Mouse (Mus musculus): ENCODE data around the gene Kcnq4.

Kcnq4 gene

DNA sequence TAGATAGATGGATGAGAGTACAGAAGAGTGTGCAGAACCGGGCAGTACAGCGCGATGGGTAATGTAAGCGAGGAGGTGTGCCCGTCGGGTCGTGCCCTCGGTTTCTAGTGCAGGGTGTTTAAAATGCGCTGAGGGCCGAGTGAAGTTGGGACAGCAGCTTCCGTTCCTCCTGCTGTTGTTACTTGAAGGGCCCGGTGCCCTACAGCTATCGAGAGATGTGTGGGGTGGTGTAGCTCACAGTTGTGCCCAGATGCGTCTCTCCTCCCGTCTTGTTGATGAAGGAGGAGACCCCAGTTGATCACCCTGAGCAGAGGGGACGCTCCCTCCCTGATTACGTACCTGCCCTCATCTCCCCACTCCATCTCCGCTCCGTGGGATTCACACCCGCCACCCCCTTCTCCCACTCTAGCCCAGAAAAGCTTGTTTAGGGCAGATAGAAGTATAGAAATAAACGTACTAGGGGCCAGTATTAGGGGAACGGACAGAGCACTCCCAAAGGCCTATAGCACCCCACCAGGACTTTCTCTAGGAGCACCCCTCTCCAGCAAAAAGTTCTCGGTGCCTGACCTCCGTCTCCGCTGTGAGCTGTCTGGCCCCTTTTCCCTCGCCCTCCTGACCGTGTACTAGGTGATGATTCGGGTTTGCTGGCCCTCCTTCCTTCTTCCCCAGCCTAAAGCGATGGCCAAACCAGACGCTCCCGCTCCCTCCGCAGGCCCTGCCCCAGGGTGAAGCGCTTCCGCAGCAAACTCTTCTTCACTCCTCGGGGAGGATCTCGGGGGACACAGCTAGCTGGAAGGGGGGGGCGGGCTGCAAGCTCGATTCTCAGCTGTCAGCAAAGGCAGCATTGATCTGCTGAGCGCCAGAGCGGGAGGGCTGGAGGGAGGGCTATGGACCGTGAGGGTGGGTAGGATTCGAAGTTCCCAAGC lies at the start of gene Kcnq4:
Gene Kcnq4, minus strand, starts transcription at position 672 of the 926 bp plus-strand sequence.
- DNase-seq: no peak

DNA sequence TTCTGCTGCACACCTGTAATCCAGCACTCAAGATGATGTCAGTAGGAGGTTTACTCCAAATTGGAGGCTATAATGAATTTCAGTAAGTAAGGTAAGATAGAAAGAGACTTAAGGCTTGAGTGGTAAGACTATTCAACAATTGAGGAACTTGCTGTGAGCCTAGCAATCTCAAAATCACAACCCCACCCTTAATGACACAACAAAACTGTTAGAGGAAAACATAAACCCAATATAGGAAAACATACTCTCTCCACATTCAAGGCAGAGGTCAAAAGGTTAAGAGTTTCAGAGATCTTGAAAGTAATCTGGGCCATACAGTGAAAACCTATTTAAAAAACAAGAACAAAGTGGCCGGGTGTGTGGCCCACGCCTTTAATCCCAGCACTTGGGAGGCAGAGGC lies 48.3 kb upstream of the Kcnq4 start:
- DNase-seq: no peak

DNA sequence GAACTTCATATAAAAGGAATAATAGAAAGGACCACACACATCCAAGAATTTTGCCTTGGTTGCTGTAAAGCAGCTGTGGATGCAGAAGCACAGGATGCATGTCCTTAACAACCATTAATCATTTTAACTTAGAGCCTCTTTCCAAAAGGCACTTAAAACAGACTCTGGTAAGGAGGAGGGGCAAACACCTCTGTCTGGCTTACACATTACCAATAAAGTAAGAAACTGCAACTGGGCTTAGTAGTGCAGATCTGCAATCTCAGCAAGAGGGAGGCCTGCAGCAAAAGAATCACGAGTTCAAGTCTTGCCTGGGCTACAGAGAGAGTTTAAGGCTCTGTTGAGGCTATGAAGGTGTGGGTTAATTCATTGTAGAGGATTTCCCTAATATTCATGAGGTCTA lies 47.2 kb upstream of the Kcnq4 start:
- DNase-seq: no peak

DNA sequence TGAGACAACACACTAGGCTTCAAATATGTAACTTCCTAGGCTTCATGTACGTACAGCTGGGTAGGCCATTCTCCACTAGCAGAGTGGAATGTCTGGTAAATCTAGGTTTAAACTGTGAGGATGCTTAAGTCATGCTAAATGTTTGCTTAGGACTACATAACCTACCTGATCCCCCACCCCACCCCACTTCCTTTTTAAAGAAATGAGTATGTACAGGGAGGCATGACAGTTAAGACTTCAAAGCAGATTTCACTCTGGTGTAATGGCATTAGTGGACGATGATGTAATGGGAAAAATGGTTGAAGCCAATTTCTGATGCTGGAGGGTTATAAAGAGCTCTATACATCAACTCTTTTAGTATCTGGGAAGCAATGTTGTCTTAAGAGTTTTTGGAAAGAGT lies 44.5 kb upstream of the Kcnq4 start:
- no peak for DNase-seq

DNA sequence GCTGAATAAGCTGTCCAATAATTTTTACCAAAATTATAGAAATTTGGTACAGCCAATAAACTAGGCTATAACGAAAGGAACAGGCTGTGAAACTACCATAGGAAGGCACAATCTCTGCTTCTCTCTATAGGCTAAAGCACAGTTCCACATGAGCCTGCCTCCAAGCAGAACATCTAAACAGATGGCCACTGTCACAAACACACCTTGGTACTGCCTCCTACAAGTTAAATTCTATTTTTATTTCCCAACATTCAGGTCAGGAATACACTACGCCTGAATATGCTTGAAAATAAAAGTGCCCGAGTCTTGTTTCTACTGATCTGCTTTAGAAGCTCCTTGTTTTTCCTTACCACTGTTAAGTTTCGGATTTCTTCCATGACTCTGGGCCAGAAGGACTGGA lies 41.6 kb upstream of the Kcnq4 start:
- peak; percentile 49 for DNase-seq

DNA sequence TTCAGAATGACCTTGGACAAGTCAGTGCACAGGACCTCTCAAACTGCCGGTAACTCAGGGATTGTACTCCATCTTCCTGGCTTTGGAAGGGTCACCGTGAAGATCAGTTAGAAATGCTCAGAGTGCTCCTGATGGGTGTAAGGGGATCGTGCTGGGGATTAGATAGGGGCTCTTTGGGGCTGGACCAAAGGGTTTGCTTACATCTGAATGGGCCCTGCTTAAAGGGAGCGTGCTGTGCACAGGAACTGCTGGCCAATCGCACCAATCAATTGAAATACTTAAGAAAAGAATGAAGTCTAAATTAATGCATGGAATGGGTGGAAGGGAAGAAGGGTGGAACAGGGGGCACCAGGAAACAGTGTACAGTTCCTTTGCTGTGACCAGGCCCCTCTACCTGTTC lies 7.4 kb upstream of the Kcnq4 start:
- DNase-seq: no peak

DNA sequence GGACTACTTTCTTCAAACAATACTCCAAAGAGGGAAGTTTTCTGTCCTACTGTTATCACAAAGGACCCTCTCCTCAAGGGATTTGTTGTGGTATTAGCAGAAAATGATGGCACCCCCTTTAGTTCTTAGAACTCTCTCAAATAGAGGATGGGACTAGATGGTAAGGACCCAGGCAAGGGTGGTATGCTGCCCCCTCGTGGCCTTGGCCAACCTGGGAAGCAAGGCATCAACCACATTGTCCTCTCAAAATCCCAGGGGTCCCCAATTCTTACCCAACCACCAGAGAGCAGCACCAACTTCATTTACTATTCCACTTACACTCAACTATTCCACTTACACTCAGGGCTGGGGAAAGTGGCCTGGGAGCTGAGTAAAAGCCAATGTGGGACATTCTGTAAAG lies 6.9 kb upstream of the Kcnq4 start:
- DNase-seq: peak; percentile 55

DNA sequence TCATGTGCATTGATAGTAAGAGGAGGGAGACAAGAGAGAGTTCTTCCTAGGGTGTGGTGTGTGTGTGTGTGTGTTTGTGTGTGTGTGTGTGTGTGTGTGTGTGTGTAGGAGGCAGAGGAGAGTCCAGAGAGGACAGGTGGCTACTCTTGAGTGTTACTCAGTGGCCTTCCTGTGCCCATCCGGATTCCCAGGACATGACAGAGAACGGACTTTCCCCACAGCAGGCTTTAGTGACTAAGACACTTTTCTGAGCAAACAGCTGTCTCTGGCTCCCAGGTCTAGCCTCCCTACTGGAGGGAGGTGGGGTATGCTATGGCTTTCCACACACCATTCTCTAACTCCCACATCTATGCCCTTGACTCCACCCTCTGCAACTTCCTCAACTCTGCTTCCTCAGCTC lies 1.2 kb upstream of the Kcnq4 start:
- DNase-seq: no peak

DNA sequence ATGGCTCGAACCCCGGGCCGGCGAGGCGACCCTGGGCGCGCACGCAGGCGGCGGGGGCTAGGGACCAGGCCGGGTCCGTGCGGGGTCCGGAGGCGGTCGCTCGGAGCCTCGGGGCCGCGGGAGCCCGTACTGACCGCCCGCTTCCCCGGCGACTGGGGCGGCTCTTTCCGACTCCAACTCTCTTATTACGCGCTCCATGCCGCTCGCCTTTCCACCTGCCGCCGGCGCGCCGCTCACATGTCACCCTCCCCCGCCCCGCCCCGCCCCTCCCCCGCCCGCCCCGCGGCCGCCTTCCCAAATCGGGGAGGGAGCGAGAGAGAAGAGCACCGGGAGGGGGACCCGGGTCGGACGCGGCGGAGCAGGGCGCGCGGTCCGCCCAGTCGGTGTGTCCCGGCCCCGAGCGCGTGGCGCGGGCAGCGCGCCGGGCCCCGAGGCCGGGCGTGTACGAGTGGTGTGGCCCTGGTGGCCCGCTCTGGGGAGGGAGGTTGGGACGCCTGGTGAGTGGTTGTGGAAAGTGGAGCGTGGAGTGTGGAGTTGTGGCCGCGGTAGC lies 1.1 kb downstream of the Kcnq4 start:
- DNase-seq: no peak

DNA sequence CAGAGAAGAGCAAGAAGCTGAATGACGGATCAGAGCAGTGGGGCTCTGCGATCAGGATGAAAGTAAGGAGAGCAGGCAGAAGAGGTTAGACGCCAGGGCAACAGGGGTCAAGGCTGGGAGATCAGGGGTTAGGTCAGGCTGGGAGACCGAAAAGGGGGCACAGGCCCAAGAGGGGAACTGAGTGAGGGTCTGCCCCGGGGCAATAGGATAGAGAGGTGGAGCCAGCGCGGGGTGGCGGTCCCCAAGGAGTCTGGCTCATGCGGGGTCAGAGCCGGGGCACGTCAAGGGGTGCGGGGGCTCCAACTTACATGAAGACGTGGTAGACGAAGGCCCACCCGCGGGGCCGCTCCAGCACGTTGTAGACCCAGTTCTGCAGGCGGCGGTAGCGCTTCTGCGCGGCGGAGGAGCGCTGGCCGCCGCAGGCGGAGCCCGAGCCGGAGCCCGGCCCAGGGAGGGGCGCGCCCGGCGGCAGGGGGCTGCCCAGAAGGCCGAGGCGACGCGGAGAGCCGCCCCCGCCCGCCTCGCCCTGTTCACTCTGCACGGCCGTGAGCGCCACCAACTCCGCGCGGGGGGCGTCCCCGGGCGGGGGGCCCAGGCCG lies 1.8 kb downstream of the Kcnq4 start:
- DNase-seq: peak; percentile 30

DNA sequence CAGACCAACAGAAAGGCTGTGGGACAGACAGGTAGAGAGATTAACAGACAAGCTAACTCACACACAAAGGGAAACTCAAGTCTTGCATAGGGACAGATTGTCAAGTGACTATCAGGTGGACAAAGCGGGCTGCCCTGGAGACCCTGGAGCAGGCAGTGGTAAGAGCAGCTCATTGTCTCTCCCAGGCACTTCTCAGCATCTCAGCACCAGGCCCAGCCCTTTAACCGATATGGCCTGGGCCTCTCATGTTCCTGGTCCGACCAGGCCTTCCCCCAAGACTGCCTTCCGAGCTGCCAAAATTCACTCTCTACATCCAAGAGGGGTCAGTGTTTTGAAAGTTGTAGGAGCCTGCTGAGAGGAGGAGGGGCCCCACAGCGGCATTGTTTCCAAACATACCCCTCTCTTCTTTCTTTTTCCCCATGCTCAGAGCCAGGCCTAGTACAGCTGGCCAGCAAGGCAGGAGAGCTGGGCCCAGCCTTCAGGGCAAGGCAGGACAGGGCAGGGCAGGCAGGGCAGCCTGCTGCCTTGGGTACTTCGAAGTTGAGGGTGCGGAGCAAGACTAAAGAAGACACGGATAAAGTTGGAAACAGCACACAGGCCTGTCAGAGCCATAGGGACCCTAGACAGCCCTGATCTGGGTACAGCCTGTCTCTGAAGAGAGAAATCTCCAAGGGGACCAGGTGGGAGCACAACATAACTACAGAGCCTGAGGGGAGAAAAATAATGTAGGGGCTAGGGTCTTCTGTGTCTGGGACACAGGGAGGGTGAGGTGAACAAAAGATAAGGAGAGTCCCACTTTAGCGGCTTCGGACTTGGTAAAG lies 2.5 kb downstream of the Kcnq4 start:
- no peak for DNase-seq

DNA sequence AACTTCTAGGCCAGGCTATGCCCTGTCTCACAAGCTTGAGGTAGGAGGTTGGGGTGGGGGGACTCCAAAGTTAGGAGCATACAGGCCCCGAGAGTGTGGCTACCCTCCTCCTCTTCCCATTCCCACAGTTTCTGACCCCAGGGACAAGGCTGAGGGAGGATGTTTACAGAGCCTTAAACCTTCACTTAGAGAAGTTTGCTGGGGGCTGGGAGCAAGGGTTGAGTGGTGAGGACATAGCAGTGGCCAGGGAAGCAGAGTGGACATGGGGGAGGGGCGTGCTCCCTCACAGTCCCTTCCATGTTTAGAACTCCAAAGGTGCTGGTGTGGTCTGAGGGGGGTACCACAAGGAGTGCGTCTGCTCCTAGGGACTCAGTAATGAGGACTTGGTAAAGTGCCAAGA lies 4.8 kb downstream of the Kcnq4 start:
- DNase-seq: no peak

DNA sequence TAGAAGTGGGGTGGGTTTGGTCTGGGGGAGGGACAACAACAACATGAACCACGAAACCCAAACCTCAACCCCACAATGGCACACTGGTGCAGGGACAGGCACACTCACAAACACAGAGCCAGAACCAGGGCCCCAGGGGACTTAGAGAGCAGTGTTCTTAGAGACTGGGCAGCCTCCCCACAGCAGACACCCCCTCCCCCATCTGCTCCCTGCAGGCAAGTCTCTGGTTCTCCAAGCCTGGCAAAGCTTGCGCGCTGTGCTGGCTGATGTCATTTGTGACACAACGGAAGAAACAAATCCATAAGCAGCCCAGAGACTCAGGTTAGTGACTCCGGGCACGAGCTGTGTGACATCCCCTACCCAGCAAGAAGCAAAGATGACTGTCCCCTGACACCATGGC lies 7.1 kb downstream of the Kcnq4 start:
- DNase-seq: no peak

DNA sequence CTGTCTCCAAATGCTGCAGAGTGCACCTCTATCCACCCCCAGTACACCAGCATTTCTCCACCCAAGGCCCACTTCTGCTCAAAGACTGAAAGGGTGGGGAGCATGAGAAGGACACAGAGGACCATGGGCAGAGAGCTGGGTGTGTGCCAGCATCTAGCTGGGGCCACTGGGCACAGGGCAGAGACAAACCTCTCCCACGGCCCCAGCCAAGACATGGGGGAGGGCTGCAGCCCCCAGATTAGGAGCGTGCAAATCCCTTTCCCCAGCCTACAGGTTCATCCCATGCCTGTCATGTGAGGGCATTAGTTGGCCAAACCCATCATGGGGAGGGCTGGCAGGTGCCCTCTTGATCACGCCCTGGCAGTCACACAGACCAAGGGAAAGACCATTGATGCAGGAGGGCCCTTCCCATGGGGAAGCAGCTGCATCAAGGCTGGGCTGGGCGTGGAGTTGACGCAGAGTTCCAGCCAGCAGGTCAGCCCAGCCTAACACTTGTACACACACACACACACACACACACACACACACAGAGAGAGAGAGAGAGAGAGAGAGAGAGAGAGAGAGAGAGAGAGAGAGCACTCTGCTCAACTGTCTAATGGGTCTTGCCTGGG lies 14.3 kb downstream of the Kcnq4 start:
- no peak for DNase-seq

DNA sequence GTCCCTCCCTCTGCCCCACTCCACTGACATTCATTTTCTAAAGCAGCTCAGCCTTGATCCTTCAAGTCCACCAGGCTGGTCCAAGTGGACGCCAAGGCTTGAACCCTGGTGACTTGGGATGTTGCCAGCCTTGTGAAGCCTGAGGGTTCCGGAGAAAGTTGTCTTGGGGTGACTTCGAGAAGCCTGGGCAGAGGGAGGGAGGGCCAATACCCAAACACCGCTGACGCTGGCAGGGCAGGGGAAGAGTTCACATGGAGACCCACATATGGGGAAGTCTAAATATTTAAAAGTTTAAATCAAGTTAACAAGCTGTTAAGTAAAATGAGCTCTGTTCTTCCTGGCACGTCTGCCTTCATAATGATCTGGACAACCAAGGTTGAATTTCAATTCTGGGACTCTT lies 15.7 kb downstream of the Kcnq4 start:
- DNase-seq: no peak

DNA sequence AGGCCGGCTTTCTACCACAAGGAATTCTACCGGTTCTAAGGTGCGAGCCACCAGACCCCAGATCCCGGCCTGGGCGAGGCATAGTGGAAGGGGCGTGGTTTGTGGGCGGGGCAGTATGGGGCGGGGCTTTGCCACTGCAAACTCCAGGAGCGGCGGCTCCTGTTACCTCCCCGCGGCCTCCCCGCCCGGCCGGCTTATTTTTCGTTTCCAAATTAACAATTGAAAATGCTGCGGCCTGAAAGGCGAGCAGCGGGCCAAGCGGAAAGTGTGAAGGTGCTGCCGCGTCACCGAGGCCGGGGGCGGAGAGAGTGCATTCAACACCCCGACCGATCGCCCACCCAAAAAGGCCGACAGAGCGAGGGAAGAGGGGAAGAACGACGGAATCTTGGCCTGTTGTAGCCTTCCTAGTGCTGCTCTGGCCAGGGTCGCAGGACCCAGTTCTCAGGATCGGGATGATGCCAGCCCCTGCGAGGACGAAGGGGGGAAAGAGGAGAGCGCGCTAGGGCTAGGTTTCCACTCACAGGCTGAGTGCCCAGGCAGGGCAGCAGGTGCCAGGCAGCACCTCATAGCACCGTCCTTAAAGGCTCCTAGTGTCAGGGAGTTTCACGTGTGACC lies 17.3 kb downstream of the Kcnq4 start:
- DNase-seq: peak; percentile 56

DNA sequence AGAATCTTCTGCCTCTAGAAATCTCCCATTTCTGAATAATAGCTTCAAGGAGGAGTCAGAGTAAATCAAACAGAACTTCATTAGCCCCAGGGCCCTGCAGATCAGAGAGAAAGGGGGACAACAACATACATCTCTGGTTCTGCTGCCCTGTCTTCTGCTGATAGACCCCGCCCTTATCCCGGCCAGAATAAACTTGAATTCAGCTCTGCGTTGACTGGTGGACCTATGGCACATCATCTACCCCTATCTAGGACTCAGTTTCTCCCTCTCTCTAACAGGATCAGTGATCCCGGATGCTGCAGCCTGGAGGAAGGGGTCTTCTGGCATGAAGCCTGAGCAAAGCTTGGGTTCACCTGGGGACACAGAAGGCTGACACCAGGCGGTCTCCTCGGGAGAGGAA lies 17.8 kb downstream of the Kcnq4 start:
- no peak for DNase-seq

DNA sequence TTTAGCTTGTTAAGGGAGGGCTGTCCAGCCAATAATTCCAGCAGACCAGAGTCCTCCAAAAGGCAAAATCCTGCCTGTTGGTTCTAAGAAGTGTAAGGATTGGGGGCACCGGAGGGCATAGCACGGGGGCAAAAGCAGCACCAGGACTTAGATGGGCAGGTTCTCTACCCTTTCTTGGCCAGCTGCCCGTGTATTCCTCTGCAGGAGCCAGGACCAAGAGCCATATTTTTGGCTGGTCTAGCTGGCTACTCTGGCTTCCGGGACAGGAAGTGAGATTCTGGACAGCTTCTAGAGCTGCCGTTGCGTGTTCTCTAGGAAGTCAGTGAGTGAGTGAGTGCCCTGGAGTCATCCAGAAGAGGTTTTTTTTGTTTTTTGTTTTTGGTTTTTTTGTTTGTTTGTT lies 18.3 kb downstream of the Kcnq4 start:
- peak; percentile 74 for DNase-seq

DNA sequence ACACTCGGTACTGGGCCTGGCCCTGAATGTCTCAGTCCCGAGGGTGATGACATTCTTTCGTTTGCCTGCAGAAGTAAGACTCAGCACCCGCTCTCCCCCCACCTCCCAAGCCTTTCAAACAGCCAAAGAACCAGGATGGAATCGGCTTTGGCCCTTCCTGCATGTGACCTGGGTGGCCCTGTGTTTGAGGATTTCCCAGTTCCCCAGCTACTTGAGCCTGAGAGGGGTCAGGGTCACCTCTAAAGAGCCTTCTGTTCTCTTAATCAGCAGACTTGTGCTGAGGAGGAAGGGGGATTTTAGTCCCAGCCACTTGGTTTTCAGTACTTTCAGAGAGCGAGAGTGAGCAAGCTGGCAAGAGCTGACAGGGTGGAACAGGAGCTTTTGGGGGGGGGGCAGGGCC lies 19.0 kb downstream of the Kcnq4 start:
- no peak for DNase-seq

DNA sequence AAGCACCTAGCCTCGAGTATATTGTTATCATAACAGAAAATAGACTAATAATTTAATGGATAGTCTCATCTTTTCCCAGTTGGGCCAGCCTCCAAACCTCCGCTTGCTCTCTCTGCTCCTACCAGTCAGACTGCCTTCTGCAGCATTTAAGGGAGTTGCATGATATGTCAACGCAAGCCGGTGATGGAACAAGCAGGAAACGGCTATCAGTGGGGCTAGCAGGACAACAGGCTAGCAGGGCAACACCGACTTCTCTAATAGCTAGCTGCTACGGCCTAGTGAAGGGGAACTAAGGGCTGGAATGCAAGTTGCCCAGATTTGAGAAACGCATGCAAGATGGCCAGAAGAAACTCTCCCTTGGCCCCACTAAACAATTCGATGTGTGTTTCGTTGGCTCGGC lies 20.6 kb downstream of the Kcnq4 start:
- DNase-seq: no peak

DNA sequence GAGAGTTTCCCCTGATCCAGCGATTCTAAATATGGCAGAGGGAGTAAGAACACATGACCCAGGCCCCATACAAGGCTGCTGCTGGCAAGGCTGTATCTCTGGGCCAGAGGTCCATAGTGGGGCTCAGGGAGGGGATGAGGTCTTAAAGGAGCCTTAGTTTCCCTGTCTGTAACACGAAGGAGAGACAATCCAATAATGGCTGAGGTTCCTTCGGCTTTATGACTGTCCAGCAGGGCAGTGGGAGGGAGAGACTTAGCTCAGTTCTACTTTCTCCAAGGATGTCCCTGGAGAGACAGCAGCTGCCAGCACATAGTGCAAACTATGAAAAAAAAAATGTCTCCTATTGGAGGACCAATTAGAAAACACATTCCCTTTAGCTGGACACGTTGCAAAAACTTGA lies 22.2 kb downstream of the Kcnq4 start:
- DNase-seq: no peak

DNA sequence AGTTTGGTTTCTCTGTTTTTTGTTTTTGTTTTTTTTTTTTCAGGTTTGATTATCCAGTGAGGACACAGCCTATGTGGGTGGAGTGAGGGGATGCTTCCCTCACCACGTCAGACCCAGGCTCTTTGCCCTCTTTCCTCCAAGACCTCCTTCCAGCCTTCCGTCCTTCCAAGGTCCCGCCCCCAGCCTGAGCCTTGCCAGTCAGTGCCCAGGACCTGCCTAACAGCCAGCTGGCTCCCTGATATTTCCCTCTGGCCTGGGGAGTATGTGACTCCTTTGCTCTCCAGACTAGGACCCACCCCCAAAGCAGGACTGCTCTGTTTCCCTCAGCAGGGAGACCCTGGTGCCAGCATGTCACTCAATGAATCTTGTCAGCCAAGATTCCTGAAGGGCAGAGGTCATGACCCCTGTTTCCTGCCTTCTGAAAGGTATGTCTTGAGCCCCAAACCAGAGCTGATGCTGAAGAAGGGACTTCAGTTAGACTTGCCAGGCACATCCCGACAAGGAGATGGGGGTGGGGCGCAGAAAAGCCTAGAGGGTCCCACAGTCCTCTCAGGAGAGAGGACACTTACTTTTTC lies 22.8 kb downstream of the Kcnq4 start:
- no peak for DNase-seq

Measured in cerebellum, adult 11-12 months (tissue).